12 mouse cellular contexts compared by ENCODE assay signal in the genomic region with DNA sequence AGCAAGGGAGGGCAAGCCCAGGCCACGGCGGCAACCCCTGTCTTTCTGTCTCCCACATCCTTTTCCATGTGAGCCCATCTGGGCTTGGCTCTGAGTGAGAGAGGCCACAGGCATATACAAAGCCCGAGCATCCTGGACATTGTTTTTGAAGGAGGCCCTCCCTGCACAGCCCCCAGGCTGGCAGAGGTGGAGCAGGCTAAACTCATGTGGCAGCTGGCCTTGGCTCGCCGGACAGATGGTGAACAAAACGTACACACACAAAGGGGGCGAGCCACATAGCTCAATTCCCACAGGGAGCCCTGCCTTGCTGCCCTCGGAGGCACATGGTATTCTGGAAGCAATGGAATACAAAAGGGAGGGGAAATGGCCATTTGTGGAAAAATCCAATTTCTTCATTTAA. TPM values are rescaled to one million over a fixed set of nuclear protein-coding genes. Genes with fewer than 3 reads are reported as not detected.
DNase-seq lines count a peak whose midpoint lies in the region; ATAC-seq lines count a peak whose summit lies in the region.
"Had no signal": no experiment of that assay in that cellular context is flagged by ENCODE, and none has a peak within 500 bp of the region (broad histone marks: within the 10 kb centered on the region; RNA-seq: fewer than 3 reads in every experiment).

No protein-coding gene starts in this region.

- no peak overlapping the region for H3K9ac ChIP-seq in embryonic facial prominence, embryonic 12.5 days
- H3K9ac ChIP-seq in hindbrain, embryonic 13.5 days = no peak overlapping the region
- H3K9ac ChIP-seq in midbrain, embryonic 14.5 days (replicated peaks; ENCODE audit: low read length) = no peak overlapping the region
- H3K9ac ChIP-seq: heart, embryonic 13.5 days; liver, embryonic 14.5 days had no signal

- H3K27ac ChIP-seq in embryonic facial prominence, embryonic 12.5 days = no peak overlapping the region; the same call in 1 of the 2 replicates
- H3K27ac ChIP-seq in hindbrain, embryonic 13.5 days = peak overlapping the region; percentile 64
- H3K27ac ChIP-seq in midbrain, embryonic 14.5 days (replicated peaks; ENCODE audit: low read depth, low read length) = peak overlapping the region; percentile 52
- H3K27ac ChIP-seq: heart, embryonic 13.5 days; liver, embryonic 14.5 days had no signal

- no peaks in the 10 kb centered on the region for H3K36me3 ChIP-seq in embryonic facial prominence, embryonic 12.5 days
- no peaks in the 10 kb centered on the region for H3K36me3 ChIP-seq in hindbrain, embryonic 13.5 days
- H3K36me3 ChIP-seq in midbrain, embryonic 14.5 days (ENCODE audit: control insufficient read depth, insufficient read depth, low read length) = no peaks in the 10 kb centered on the region
- H3K36me3 ChIP-seq: heart, embryonic 13.5 days had no signal

- H3K4me1 ChIP-seq in embryonic facial prominence, embryonic 12.5 days = peaks cover 11% of the 10 kb centered on the region
- H3K4me1 ChIP-seq in hindbrain, embryonic 13.5 days (replicated peaks) = peaks cover 18% of the 10 kb centered on the region
- H3K4me1 ChIP-seq in midbrain, embryonic 14.5 days (ENCODE audit: control insufficient read depth, insufficient read depth, low read length) = peaks cover 12% of the 10 kb centered on the region

- no peaks in the 10 kb centered on the region for H3K27me3 ChIP-seq in embryonic facial prominence, embryonic 12.5 days
- H3K27me3 ChIP-seq in hindbrain, embryonic 13.5 days = no peaks in the 10 kb centered on the region
- H3K27me3 ChIP-seq in midbrain, embryonic 14.5 days (ENCODE audit: control insufficient read depth, insufficient read depth, low read length) = no peaks in the 10 kb centered on the region

- H3K4me2 ChIP-seq in embryonic facial prominence, embryonic 12.5 days (replicated peaks) = no peak overlapping the region
- H3K4me2 ChIP-seq in hindbrain, embryonic 13.5 days = no peak overlapping the region
- H3K4me2 ChIP-seq in midbrain, embryonic 14.5 days (ENCODE audit: low read length) = no peak overlapping the region
- H3K4me2 ChIP-seq: heart, embryonic 13.5 days had no signal

- peak; percentile 54; the same call in 1 of the 2 replicates for ATAC-seq in embryonic facial prominence, embryonic 12.5 days (ENCODE audit: insufficient number of reproducible peaks, insufficient read depth, low FRiP score, low TSS enrichment)
- peak; percentile 77 for ATAC-seq in hindbrain, embryonic 13.5 days (ENCODE audit: low FRiP score)
- ATAC-seq in midbrain, embryonic 14.5 days (ENCODE audit: low FRiP score, low TSS enrichment) = peak; percentile 72

- 23% methylated on average over 8 of the region's 8 CpGs for WGBS in embryonic facial prominence, embryonic 12.5 days
- 10% methylated on average over 8 of the region's 8 CpGs for WGBS in hindbrain, embryonic 13.5 days
- WGBS in midbrain, embryonic 14.5 days = 7% methylated on average over 8 of the region's 8 CpGs

- no peak overlapping the region for H3K4me3 ChIP-seq in embryonic facial prominence, embryonic 12.5 days
- H3K4me3 ChIP-seq in hindbrain, embryonic 13.5 days = no peak overlapping the region
- no peak overlapping the region for H3K4me3 ChIP-seq in midbrain, embryonic 14.5 days (replicated peaks; ENCODE audit: low read depth, low read length)
- H3K4me3 ChIP-seq: heart, embryonic 13.5 days had no signal

- no peaks in the 10 kb centered on the region; the same call in 1 of the 2 replicates for H3K9me3 ChIP-seq in embryonic facial prominence, embryonic 12.5 days
- H3K9me3 ChIP-seq in hindbrain, embryonic 13.5 days = no peaks in the 10 kb centered on the region
- 0 out of 2 replicates have a peak, but pooled peaks cover 3% of the 10 kb centered on the region for H3K9me3 ChIP-seq in midbrain, embryonic 14.5 days (ENCODE audit: control insufficient read depth, low read length)

- DNase-seq in NIH3T3 (ENCODE audit: low read depth) = peak; percentile 23
- DNase-seq in midbrain, embryonic 14.5 days = peak; percentile 73
- no peak for DNase-seq in spleen, postnatal 36 days (ENCODE audit: low spot score in 2 of 2)
- no peak for DNase-seq in cerebellum, adult 9-11 months
- no peak for DNase-seq in spleen, adult 12 weeks (ENCODE audit: low spot score)
- no peak for DNase-seq in left cerebral cortex, adult 11 months (ENCODE audit: low spot score)
- DNase-seq: cerebellum, postnatal 36 days; kidney, adult 11 months had no signal

RNA-seq across cellular contexts. Expression of a gene that starts 32.5 kb away (rescaled TPM):
- polyA plus RNA-seq in embryonic facial prominence, embryonic 12.5 days (2016; fragmentation: Nextera tagmentation; extraction: Ambion mirVana) = 35.2 and 36.8 TPM in 2 replicates
- polyA plus RNA-seq in hindbrain, embryonic 13.5 days (2015; fragmentation: Nextera tagmentation; extraction: Ambion mirVana) = 50.3 and 52.3 TPM in 2 replicates
- polyA plus RNA-seq in midbrain, embryonic 14.5 days (2014; fragmentation: Nextera tagmentation; extraction: Ambion mirVana) = 33.9 and 38.5 TPM in 2 replicates

RNA-seq across cellular contexts. Expression of a gene that starts 59.8 kb away (rescaled TPM):
- 108 and 111 TPM in 2 replicates for polyA plus RNA-seq in embryonic facial prominence, embryonic 12.5 days (2016; fragmentation: Nextera tagmentation; extraction: Ambion mirVana)
- 84.1 and 85.5 TPM in 2 replicates for polyA plus RNA-seq in hindbrain, embryonic 13.5 days (2015; fragmentation: Nextera tagmentation; extraction: Ambion mirVana)
- polyA plus RNA-seq in midbrain, embryonic 14.5 days (2014; fragmentation: Nextera tagmentation; extraction: Ambion mirVana) = 81.6 and 100.0 TPM in 2 replicates

Comparison
In these comparisons a context has a peak if more than half of its experiments do, and no peak if none do; other contexts are left out.
1. DNase-seq: peak in NIH3T3 (single experiment) and midbrain, embryonic 14.5 days (single experiment); none in spleen, postnatal 36 days (0 of 2), cerebellum, adult 9-11 months (single experiment), spleen, adult 12 weeks (single experiment) and left cerebral cortex, adult 11 months (single experiment).
2. Peak in every context shown above with its lines, with median percentiles within 50 percentile points of each other: ATAC-seq.